Mouse (Mus musculus) limb, embryonic 15.5 days (tissue): ENCODE measurements around the gene Adam11. TPM values are rescaled to one million over a fixed set of nuclear protein-coding genes. Genes with fewer than 3 reads are reported as not detected.

ENCODE experiments used
- ATAC-seq: fragments of 200-750 bp; cut with Nextera tagmentation; 2 replicates; pipeline ENCODE4 v1.8.0; 2017; ENCODE audit warnings: low read depth, moderate TSS enrichment; ENCODE audit not compliant: insufficient number of reproducible peaks, low FRiP score, low TSS enrichment
- H3K27ac ChIP-seq: fragments of 300-500 bp; sonication (generic); 2 replicates; pipeline ENCODE4 v1.5.1; 2015; ENCODE audit warnings: moderate library complexity, mild to moderate bottlenecking, inconsistent platforms
- H3K27me3 ChIP-seq: fragments of 300-500 bp; sonication (generic); 2 replicates; pipeline ENCODE4 v1.6.1; 2015; ENCODE audit warnings: inconsistent platforms
- H3K36me3 ChIP-seq: fragments of 300-500 bp; sonication (generic); 2 replicates; pipeline ENCODE4 v1.6.1; 2015; ENCODE audit warnings: inconsistent platforms
- H3K4me1 ChIP-seq: fragments of 300-500 bp; sonication (generic); 2 replicates; pipeline ENCODE4 v1.6.1; 2015; ENCODE audit warnings: inconsistent platforms
- H3K4me2 ChIP-seq: fragments of 300-500 bp; sonication (generic); 2 replicates; pipeline ENCODE4 v1.6.1; 2015; ENCODE audit warnings: mild to moderate bottlenecking, inconsistent platforms
- H3K4me3 ChIP-seq: fragments of 300-500 bp; sonication (generic); 2 replicates; pipeline ENCODE4 v1.5.1; 2015; ENCODE audit warnings: mild to moderate bottlenecking, inconsistent platforms
- H3K9ac ChIP-seq: fragments of 300-500 bp; sonication (generic); 2 replicates; pipeline ENCODE4 v1.6.1; 2015; ENCODE audit warnings: inconsistent platforms
- H3K9me3 ChIP-seq: fragments of 300-500 bp; sonication (generic); 2 replicates; pipeline ENCODE4 v1.6.1; 2016; ENCODE audit warnings: inconsistent platforms
- WGBS: fragments of 180-500 bp; shearing (Covaris S2); methylation state at CpG from one replicate; pipeline ENCODE4 v1.1.7; 2015; 5-methylcytosine and 5-hydroxymethylcytosine counted together
- polyA plus RNA-seq: library from polyadenylated mRNA; unstranded; fragments of >200 nt; fragmentation: Nextera tagmentation; extraction: Ambion mirVana; gene quantifications from 2 replicates; pipeline ENCODE4 v1.2.1, GENCODE M21; 2015

Gene Adam11
- polyA plus RNA-seq, 1 experiment from 2014 or later, result 5.1 TPM

- H3K27me3 ChIP-seq, result peaks cover 20% of the 10 kb centered on the region
- peaks cover 16% of the 10 kb centered on the region for H3K4me1 ChIP-seq
- no peak overlapping the region for H3K27ac ChIP-seq
Measured at GRCm38 (mm10) chr11:102740634-102741033, 20.6 kb upstream of the Adam11 start.

GRCm38 (mm10) chr11:102741129-102741950, 19.9 kb upstream of the Adam11 start:
- H3K4me3 ChIP-seq, result no peak overlapping the region
- peaks cover 20% of the 10 kb centered on the region for H3K27me3 ChIP-seq
- ATAC-seq, result no peak
- WGBS, result 13% methylated on average over 20 of the region's 22 CpGs
- no peaks in the 10 kb centered on the region for H3K36me3 ChIP-seq
- peaks cover 16% of the 10 kb centered on the region for H3K4me1 ChIP-seq
- no peak overlapping the region for H3K27ac ChIP-seq
- H3K9ac ChIP-seq, result no peak overlapping the region
- H3K4me2 ChIP-seq, result peak overlapping the region; percentile 24; the same call in 1 of the 2 replicates
- H3K9me3 ChIP-seq, result no peaks in the 10 kb centered on the region

More at GRCm38 (mm10) chr11:102740634-102741033, 20.6 kb upstream of the Adam11 start:
- WGBS, result 45% methylated on average over 11 of the region's 11 CpGs
- Histone ChIP-seq H3K4me2 (no peak overlapping the region), H3K36me3 (no peaks in the 10 kb centered on the region), H3K9ac (no peak overlapping the region), H3K4me3 (no peak overlapping the region), H3K9me3 (no peaks in the 10 kb centered on the region)
- ATAC-seq, result no peak

- no peaks in the 10 kb centered on the region for H3K9me3 ChIP-seq
- no peak overlapping the region for H3K4me2 ChIP-seq
- H3K4me3 ChIP-seq, result no peak overlapping the region
- peaks cover 20% of the 10 kb centered on the region for H3K27me3 ChIP-seq
- ATAC-seq, result no peak
- no peak overlapping the region for H3K27ac ChIP-seq
- H3K4me1 ChIP-seq, result peaks cover 16% of the 10 kb centered on the region
- H3K9ac ChIP-seq, result no peak overlapping the region
- 46% methylated on average over 7 of the region's 7 CpGs for WGBS
- H3K36me3 ChIP-seq, result no peaks in the 10 kb centered on the region
Measured at GRCm38 (mm10) chr11:102742066-102742465, 19.2 kb upstream of the Adam11 start.

- H3K4me3 ChIP-seq, result no peak overlapping the region
- no peak overlapping the region for H3K9ac ChIP-seq
- no peak for ATAC-seq
- WGBS, result 77% methylated on average over 5 of the region's 5 CpGs
- peaks cover 16% of the 10 kb centered on the region for H3K4me1 ChIP-seq
- peaks cover 20% of the 10 kb centered on the region for H3K27me3 ChIP-seq
- no peak overlapping the region for H3K27ac ChIP-seq
- H3K9me3 ChIP-seq, result no peaks in the 10 kb centered on the region
- no peak overlapping the region for H3K4me2 ChIP-seq
- no peaks in the 10 kb centered on the region for H3K36me3 ChIP-seq
Measured at GRCm38 (mm10) chr11:102742843-102743242, 18.4 kb upstream of the Adam11 start.

- H3K4me3 ChIP-seq, result no peak overlapping the region
- H3K9me3 ChIP-seq, result no peaks in the 10 kb centered on the region
- H3K27ac ChIP-seq, result no peak overlapping the region
- peaks cover 9% of the 10 kb centered on the region for H3K27me3 ChIP-seq
- no peaks in the 10 kb centered on the region for H3K36me3 ChIP-seq
- H3K4me1 ChIP-seq, result peaks cover 6% of the 10 kb centered on the region
- H3K9ac ChIP-seq, result no peak overlapping the region
- no peak overlapping the region for H3K4me2 ChIP-seq
- no peak for ATAC-seq
- WGBS, result 88% methylated on average over 3 of the region's 3 CpGs
Measured at GRCm38 (mm10) chr11:102744746-102745145, 16.5 kb upstream of the Adam11 start.

GRCm38 (mm10) chr11:102747866-102748265, 13.4 kb upstream of the Adam11 start:
- 70% methylated on average over 1 of the region's 1 CpGs for WGBS
- Histone ChIP-seq H3K4me1 (no peaks in the 10 kb centered on the region), H3K27ac (no peak overlapping the region), H3K4me2 (no peak overlapping the region), H3K9ac (no peak overlapping the region), H3K9me3 (no peaks in the 10 kb centered on the region), H3K27me3 (no peaks in the 10 kb centered on the region), H3K4me3 (no peak overlapping the region), H3K36me3 (no peaks in the 10 kb centered on the region)
- ATAC-seq, result no peak

- 67% methylated on average over 4 of the region's 4 CpGs for WGBS
- Histone ChIP-seq H3K36me3 (no peaks in the 10 kb centered on the region), H3K9ac (no peak overlapping the region), H3K4me1 (peaks cover under 1% of the 10 kb centered on the region), H3K9me3 (no peaks in the 10 kb centered on the region), H3K27ac (no peak overlapping the region), H3K4me2 (no peak overlapping the region), H3K27me3 (no peaks in the 10 kb centered on the region), H3K4me3 (no peak overlapping the region)
- ATAC-seq, result no peak
Measured at GRCm38 (mm10) chr11:102748381-102748780, 12.9 kb upstream of the Adam11 start.

GRCm38 (mm10) chr11:102749712-102750111, 11.5 kb upstream of the Adam11 start:
- Histone ChIP-seq H3K27ac (no peak overlapping the region), H3K27me3 (no peaks in the 10 kb centered on the region), H3K9ac (no peak overlapping the region), H3K4me2 (no peak overlapping the region), H3K4me3 (no peak overlapping the region), H3K4me1 (peaks cover 14% of the 10 kb centered on the region), H3K36me3 (no peaks in the 10 kb centered on the region), H3K9me3 (no peaks in the 10 kb centered on the region)
- no peak for ATAC-seq
- WGBS, result 85% methylated on average over 2 of the region's 2 CpGs

- Histone ChIP-seq H3K9me3 (no peaks in the 10 kb centered on the region), H3K4me3 (no peak overlapping the region), H3K9ac (no peak overlapping the region), H3K27ac (no peak overlapping the region), H3K27me3 (no peaks in the 10 kb centered on the region), H3K4me2 (no peak overlapping the region), H3K36me3 (no peaks in the 10 kb centered on the region), H3K4me1 (peaks cover 19% of the 10 kb centered on the region)
- ATAC-seq, result no peak
- 61% methylated on average over 13 of the region's 13 CpGs for WGBS
Measured at GRCm38 (mm10) chr11:102752896-102753590, 8.2 kb upstream of the Adam11 start.

GRCm38 (mm10) chr11:102753591-102754324, 7.5 kb upstream of the Adam11 start:
- 41% methylated on average over 18 of the region's 18 CpGs for WGBS

GRCm38 (mm10) chr11:102754416-102754815, 6.8 kb upstream of the Adam11 start:
- Histone ChIP-seq H3K27ac (no peak overlapping the region), H3K27me3 (no peaks in the 10 kb centered on the region), H3K9ac (no peak overlapping the region), H3K36me3 (no peaks in the 10 kb centered on the region), H3K4me3 (no peak overlapping the region), H3K4me1 (peaks cover 19% of the 10 kb centered on the region), H3K9me3 (no peaks in the 10 kb centered on the region), H3K4me2 (peak overlapping the region; percentile 28)
- 23% methylated on average over 4 of the region's 4 CpGs for WGBS
- no peak for ATAC-seq

More at GRCm38 (mm10) chr11:102753591-102754324, 7.5 kb upstream of the Adam11 start:
- Histone ChIP-seq H3K4me3 (no peak overlapping the region), H3K27ac (0 out of 2 replicates have a peak overlapping the region, but pooled peaks have one; percentile 33), H3K9me3 (no peaks in the 10 kb centered on the region), H3K36me3 (no peaks in the 10 kb centered on the region), H3K9ac (no peak overlapping the region), H3K27me3 (no peaks in the 10 kb centered on the region), H3K4me1 (peaks cover 19% of the 10 kb centered on the region), H3K4me2 (peak overlapping the region; percentile 28)
- no peak for ATAC-seq
